Mouse (Mus musculus) C2C12 (cell line): ENCODE results near the gene Gdpd3. TPM values are rescaled to one million over a fixed set of nuclear protein-coding genes. Genes with fewer than 3 reads are reported as not detected.
"Not testable (repeated sequence)": the region's sequence is repeated elsewhere in the genome, so short reads cannot be mapped to it uniquely, and the experiment has no call there.

Experiments
- H3K27me3 ChIP-seq: one replicate; pipeline ENCODE4 v1.6.1; 2011; ENCODE audit not compliant: control insufficient read depth, insufficient read depth, insufficient read length
- H3K36me3 ChIP-seq: one replicate; pipeline ENCODE4 v1.6.1; 2011; ENCODE audit not compliant: control insufficient read depth, insufficient read depth
- H3K4me3 ChIP-seq: one replicate; pipeline ENCODE4 v1.5.1; 2011; ENCODE audit warnings: mild to moderate bottlenecking, control low read depth; ENCODE audit not compliant: poor library complexity, insufficient read depth, severe bottlenecking
- H3K79me2 ChIP-seq: one replicate; pipeline ENCODE4 v1.6.1; 2011; ENCODE audit not compliant: control insufficient read depth, insufficient read depth
- H3K79me3 ChIP-seq: one replicate; pipeline ENCODE4 v1.6.1; 2011; ENCODE audit warnings: low read depth, control low read depth
- H3ac ChIP-seq: one replicate; pipeline ENCODE3; 2011; ENCODE audit warnings: low read depth; ENCODE audit not compliant: control insufficient read depth, insufficient read length
- CEBPB ChIP-seq: IDR thresholded peaks from one replicate; pipeline ENCODE4 v1.6.1; 2011; ENCODE audit warnings: low read depth, mild to moderate bottlenecking, control low read depth, moderate library complexity
- CTCF ChIP-seq: IDR thresholded peaks from one replicate; pipeline ENCODE4 v1.5.1; 2011; ENCODE audit not compliant: control insufficient read depth, insufficient read depth, insufficient read length
- FOSL1 ChIP-seq: IDR thresholded peaks from one replicate; pipeline ENCODE4 v1.8.0; 2011; ENCODE audit warnings: mild to moderate bottlenecking, low read length; ENCODE audit not compliant: poor library complexity, insufficient read depth, severe bottlenecking
- MAX ChIP-seq: IDR thresholded peaks from one replicate; pipeline ENCODE4 v1.6.1; 2011; ENCODE audit warnings: mild to moderate bottlenecking, control low read depth
- MYOD1 ChIP-seq: IDR thresholded peaks from one replicate; pipeline ENCODE4 v1.6.1; 2011; ENCODE audit warnings: low read depth; ENCODE audit not compliant: control insufficient read depth, insufficient read length
- MYOG ChIP-seq: IDR thresholded peaks from one replicate; pipeline ENCODE4 v1.6.1; 2011; ENCODE audit not compliant: control insufficient read depth, insufficient read length; ENCODE audit errors: extremely low read depth
- USF1 ChIP-seq: IDR thresholded peaks from one replicate; pipeline ENCODE4 v1.6.1; 2011; ENCODE audit warnings: low read depth, mild to moderate bottlenecking, control low read depth, moderate library complexity
- long read RNA-seq, 2 experiments: library from polyadenylated mRNA; unstranded; transcript quantifications; one replicate each; pipeline ENCODE4 v2.0.0; 2019 to 2020
- polyA plus RNA-seq: library from polyadenylated mRNA; unstranded; fragments of >200 nt; fragmentation: generic; extraction: Trizol; gene quantifications from one replicate; pipeline ENCODE4 v1.2.1, GENCODE M21; 2012; ENCODE audit warnings: missing spikeins

Gdpd3 gene
- 1.7 TPM for polyA plus RNA-seq
- long read RNA-seq, experiment 1: 0 reads
- long read RNA-seq, experiment 2: 0 reads

GRCm38 (mm10) chr7:126766201-126766600 lies at the start of gene Gdpd3:
Gdpd3 (plus strand) TSS chr7:126766334.
- Histone ChIP-seq H3K27me3 (no peaks in the 10 kb centered on the region), H3K36me3 (peaks cover 22% of the 10 kb centered on the region)

GRCm38 (mm10) chr7:126717566-126717965 lies 48.6 kb upstream of the Gdpd3 start:
- H3K79me3 ChIP-seq: no peaks in the 10 kb centered on the region
- no peaks in the 10 kb centered on the region for H3K36me3 ChIP-seq
- no peaks in the 10 kb centered on the region for H3K79me2 ChIP-seq
- TF ChIP-seq CTCF: no peak
- no peak for TF ChIP-seq CEBPB
- no peak for TF ChIP-seq MYOD1
- TF ChIP-seq MYOG: no peak
- TF ChIP-seq MAX: no peak
- no peak for TF ChIP-seq FOSL1
- TF ChIP-seq USF1: no peak
- no peak overlapping the region for H3ac ChIP-seq
- peaks cover 15% of the 10 kb centered on the region for H3K27me3 ChIP-seq
- no peak overlapping the region for H3K4me3 ChIP-seq

More at GRCm38 (mm10) chr7:126766201-126766600, at the start of gene Gdpd3:
- no peak for TF ChIP-seq CTCF
- TF ChIP-seq MYOG: no peak
- no peak for TF ChIP-seq CEBPB
- TF ChIP-seq MAX: no peak
- no peak for TF ChIP-seq FOSL1
- TF ChIP-seq USF1: no peak
- TF ChIP-seq MYOD1: no peak
- H3K79me3 ChIP-seq: peaks cover 1% of the 10 kb centered on the region
- no peak within 1 kb of the TSS for H3K4me3 ChIP-seq
- no peak within 1 kb of the TSS for H3ac ChIP-seq
- peaks cover 8% of the 10 kb centered on the region for H3K79me2 ChIP-seq

GRCm38 (mm10) chr7:126718787-126719337 lies 47.3 kb upstream of the Gdpd3 start:
- Histone ChIP-seq H3K36me3 (no peaks in the 10 kb centered on the region), H3K4me3 (no peak overlapping the region), H3K27me3 (peaks cover 15% of the 10 kb centered on the region), H3ac (no peak overlapping the region), H3K79me3 (no peaks in the 10 kb centered on the region), H3K79me2 (no peaks in the 10 kb centered on the region)
- TF ChIP-seq MYOG: no peak
- no peak for TF ChIP-seq CTCF
- TF ChIP-seq FOSL1: no peak
- no peak for TF ChIP-seq CEBPB
- TF ChIP-seq MAX: no peak
- no peak for TF ChIP-seq USF1
- no peak for TF ChIP-seq MYOD1

GRCm38 (mm10) chr7:126721635-126722034 lies 44.5 kb upstream of the Gdpd3 start:
- Histone ChIP-seq H3ac (no peak overlapping the region), H3K36me3 (no peaks in the 10 kb centered on the region), H3K4me3 (no peak overlapping the region), H3K27me3 (peaks cover 4% of the 10 kb centered on the region), H3K79me3 (no peaks in the 10 kb centered on the region), H3K79me2 (no peaks in the 10 kb centered on the region)
- TF ChIP-seq USF1 (no peak), FOSL1 (no peak), MYOG (no peak), CEBPB (no peak), MYOD1 (no peak), CTCF (no peak), MAX (no peak)

GRCm38 (mm10) chr7:126725077-126725476 lies 41.1 kb upstream of the Gdpd3 start:
- Histone ChIP-seq H3ac (no peak overlapping the region), H3K79me2 (no peaks in the 10 kb centered on the region), H3K79me3 (no peaks in the 10 kb centered on the region), H3K27me3 (no peaks in the 10 kb centered on the region), H3K36me3 (no peaks in the 10 kb centered on the region), H3K4me3 (no peak overlapping the region)
- TF ChIP-seq USF1 (no peak), MYOD1 (no peak), MAX (no peak), MYOG (no peak), CEBPB (no peak), FOSL1 (no peak), CTCF (no peak)

GRCm38 (mm10) chr7:126725667-126726066 lies 40.5 kb upstream of the Gdpd3 start:
- Histone ChIP-seq H3K79me3 (no peaks in the 10 kb centered on the region), H3K79me2 (no peaks in the 10 kb centered on the region), H3ac (no peak overlapping the region), H3K4me3 (no peak overlapping the region), H3K27me3 (no peaks in the 10 kb centered on the region), H3K36me3 (no peaks in the 10 kb centered on the region)
- TF ChIP-seq CEBPB (no peak), USF1 (no peak), CTCF (no peak), FOSL1 (no peak), MAX (no peak), MYOG (no peak), MYOD1 (no peak)

- not testable (repeated sequence) for H3K27me3 ChIP-seq, H3K79me3 ChIP-seq, H3K79me2 ChIP-seq, H3K36me3 ChIP-seq, H3K4me3 ChIP-seq, H3ac ChIP-seq
These were observed 35.8 kb upstream of the Gdpd3 start for GRCm38 (mm10) chr7:126730256-126730789.
